Mouse (Mus musculus) urinary bladder, adult 18-20 months (tissue): ENCODE data around the gene Fam117a.
A peak's percentile ranks its signal among the peaks of the same experiment; 100 is the strongest.

ENCODE experiments used
- DNase-seq, 2 experiments: peaks; one replicate each; pipeline ENCODE4 v3.0.0; 2022; ENCODE audit warnings: low spot score in 2 of 2, mixed read lengths in 2 of 2

The Fam117a gene

GRCm38 (mm10) chr11:95330662-95331061, 6.2 kb upstream of the Fam117a start:
- no peak for DNase-seq

- no peak for DNase-seq
These were observed 3.6 kb upstream of the Fam117a start for GRCm38 (mm10) chr11:95333209-95333608.

DNA sequence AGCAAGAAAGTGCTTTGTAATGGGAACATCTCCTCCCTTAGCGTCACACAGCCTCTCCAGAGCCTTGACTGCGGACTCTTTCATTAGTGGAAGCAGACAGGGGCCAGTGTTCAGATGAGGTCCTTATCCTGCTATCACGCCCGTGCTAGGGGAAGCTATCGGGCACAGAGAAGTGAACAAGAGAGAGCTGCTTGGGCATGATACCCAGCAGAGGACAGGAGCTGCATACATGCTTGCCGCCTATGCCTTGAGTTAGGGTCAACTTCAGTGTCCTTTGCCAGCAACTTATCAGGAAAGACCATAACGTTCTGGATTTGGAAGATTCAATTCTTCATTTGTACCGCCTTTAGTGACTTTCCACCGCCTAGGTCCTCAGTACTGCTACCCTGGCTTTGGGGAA, 3.0 kb upstream of the Fam117a start:
- no peak for DNase-seq

GRCm38 (mm10) chr11:95334448-95335060, 2.3 kb upstream of the Fam117a start:
- DNase-seq = no peak

GRCm38 (mm10) chr11:95337129-95337813, 453 bp downstream of the Fam117a start:
- peak; percentile 49 to 51 for DNase-seq

DNA sequence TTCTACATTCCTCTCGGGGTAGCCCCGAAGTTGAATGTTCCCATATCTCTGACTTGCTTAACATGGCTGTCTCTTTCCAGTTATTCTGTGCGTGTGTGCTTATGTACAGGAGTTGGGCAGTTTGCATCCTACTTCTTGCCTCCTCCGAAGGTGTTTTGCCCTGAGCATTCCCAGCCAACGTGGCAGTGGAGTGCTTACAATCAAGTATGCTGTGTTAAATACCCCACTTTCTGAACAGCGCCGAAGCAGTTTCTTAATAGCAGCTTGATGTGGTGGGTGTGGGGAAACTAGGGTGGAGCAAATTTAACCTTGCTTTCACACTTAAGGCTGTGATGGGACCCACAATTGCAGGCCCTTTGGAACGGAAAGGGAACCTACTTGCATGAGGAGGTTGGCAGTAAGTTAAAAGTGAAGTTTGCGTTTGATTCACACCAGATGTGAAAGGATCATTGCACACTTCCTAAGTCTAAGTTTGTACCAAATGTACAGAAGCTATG, 1.1 kb downstream of the Fam117a start:
- no peak for DNase-seq

- DNase-seq = no peak
These were observed 2.7 kb downstream of the Fam117a start for GRCm38 (mm10) chr11:95339471-95340021.

- no peak for DNase-seq
These were observed 3.4 kb downstream of the Fam117a start for GRCm38 (mm10) chr11:95340259-95340658.

DNA sequence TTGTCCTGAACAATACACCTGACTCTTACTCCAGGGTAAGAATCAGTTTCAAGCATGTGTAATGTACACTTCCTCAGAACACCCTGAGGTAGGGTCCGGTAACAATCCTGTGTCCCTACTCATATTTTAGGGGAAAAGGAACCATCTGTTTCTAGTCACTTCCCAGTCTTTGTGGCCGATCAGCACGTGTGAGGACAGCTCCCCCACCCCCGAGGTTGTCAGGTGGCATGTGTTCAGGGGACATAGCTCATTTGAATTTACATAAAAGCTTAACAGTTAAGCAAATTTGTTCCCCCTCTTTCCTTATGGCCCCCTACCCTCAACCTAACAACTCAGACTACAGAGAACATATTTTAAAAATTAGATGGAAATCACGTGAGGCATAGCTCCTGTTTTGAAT, 3.8 kb downstream of the Fam117a start:
- no peak for DNase-seq

DNA sequence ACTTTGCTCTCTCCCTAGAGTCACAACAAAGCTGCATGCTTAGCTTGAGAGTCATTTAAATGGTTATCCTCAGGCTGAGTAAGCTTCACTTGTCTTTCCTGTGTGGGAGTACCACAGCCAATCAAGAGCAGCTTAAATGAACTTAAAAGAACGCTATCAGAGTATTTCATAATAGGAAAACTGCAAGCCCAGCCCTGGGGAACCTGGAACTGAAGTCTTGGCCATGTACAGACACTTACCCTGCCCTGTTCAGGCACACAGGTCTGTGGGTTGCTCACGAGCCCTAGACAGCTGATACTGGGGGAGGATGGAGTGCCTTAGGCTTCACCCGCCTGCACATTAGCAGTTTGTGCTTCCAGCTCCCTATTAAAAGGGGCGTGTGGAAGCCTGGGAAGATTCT, 6.4 kb downstream of the Fam117a start:
- no peak for DNase-seq

DNA sequence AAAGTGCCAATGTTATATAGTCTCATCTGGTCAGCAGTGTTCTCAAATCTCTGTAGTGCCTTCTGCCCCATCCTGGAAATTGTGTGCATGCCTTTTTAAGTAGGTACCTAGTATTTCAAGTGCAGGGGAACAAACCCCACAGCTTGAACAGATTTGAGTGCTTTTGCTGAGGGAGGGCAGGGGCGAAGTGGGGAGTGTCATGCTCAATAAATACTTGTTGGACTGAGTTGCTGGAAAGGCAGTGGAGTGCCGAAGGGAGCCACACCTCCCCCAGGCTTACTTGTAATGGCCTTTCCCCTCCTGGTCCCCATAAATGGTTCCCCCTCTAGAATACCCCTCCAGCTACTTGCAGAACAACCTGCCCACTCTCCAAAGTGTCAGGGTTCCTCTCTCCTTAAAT, 7.4 kb downstream of the Fam117a start:
- DNase-seq = no peak

GRCm38 (mm10) chr11:95350289-95350688, 13.5 kb downstream of the Fam117a start:
- DNase-seq = no peak

GRCm38 (mm10) chr11:95350960-95351359, 14.1 kb downstream of the Fam117a start:
- DNase-seq = no peak

GRCm38 (mm10) chr11:95352686-95353085, 15.9 kb downstream of the Fam117a start:
- DNase-seq = no peak

- no peak for DNase-seq
These were observed 16.4 kb downstream of the Fam117a start for GRCm38 (mm10) chr11:95353226-95353625.

DNA sequence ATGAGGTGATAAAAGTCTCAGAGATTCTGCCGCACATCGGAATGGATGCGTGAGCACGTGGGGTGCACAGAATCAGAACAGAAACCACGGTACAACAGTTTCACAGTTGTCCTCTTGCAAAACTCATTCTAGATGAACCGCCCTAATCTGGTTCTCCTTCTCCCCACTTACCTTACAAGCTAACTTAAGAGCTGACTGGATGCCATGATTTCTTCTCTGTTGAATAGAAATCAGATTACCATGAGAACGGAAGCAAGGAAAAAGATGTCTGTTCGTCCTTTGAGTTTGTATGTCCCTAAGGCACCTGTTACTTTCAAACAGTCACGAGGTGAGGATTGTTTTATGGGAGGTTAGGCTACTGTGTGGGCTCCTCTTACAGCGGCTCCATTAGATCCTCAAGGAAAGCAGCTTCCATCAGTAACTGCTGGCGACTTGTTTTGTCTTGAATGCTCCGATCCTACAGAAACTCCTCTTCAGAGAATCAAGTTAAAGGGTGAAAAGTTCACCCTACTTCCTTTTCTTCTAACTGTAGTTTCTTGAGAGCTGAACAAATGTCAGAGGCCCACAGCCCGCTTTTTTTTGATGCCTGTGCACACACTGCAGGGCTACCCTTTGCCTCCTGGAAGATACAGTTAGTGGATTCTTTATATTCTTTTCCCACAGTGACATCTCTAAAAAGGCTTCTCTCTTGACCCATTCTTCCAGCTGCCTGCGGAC, 17.6 kb downstream of the Fam117a start:
- no peak for DNase-seq

DNA sequence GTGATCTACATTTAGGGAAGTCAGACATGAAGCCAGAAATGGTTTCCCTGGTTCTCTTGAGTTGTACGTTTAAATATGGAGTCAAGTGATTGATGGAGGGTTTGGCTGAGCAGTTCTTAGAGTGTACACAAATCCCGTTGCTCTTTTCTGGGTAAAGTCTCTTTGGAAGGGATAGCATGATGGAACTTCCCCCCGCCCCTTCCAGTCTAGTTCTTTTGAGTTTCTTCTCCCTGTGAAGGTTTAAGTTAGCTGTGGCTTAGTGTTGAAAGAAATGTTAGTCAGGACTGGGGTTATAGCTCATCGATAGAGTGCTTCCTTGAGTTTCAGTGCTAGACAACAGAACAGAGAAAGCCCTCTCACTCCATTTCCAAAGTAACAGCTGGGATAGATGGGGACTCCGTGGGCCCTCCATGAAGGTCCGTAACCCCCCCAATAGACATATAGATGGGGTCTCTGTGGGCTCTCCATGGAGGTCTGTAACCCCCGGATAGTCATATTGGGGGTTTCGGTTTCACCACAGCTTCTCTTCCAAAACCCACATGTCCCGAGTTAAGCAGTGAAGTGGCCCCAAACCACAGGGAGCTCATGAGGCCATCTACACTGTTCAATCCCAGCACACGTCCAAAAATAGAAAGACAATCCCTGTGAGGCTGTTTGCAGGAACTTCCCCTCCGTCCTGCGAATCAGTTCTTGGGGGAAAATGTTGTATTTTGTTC, 18.3 kb downstream of the Fam117a start:
- DNase-seq = no peak

GRCm38 (mm10) chr11:95355661-95356011, 18.8 kb downstream of the Fam117a start:
- DNase-seq = no peak

DNA sequence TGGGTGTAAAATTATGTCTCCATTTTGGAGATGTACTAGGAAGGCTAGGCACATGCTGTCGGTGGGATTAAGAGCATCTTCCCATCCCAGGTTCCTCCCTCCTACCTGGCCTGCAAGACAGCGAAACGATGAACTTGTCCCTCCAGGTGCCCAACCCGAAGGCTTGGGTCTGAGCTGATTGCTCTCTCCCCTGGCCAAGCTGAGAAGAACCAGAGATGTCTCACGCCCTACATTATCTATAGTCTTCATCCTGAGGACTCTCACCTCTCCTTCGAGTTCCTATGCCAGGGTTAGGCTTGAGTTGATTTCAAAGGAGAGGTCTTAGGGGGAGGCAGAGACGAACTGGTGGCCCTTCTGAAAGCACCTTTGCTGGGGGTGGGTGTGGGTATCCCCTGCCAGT, 19.2 kb downstream of the Fam117a start:
- no peak for DNase-seq

GRCm38 (mm10) chr11:95356469-95357273, 19.9 kb downstream of the Fam117a start:
- DNase-seq = no peak

DNA sequence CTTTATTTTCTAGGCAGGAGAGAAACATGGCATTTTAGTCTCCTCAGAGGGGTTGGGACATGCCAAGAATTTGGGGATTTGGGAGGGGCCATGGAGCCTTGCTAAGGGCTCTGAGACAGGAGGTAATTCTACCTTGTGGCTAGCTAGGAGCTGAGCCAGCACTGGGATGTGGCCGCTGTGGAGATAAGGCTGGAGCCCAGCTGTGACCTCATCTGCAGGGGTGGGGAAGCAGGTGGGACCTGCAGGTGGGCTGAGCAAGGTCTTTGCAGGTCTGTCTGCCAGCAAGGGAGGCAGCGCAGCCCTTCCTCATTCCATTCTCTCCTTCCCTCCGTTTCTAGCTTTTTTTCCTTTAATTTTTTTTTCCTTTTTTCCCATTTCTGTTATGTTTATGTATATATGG, 21.4 kb downstream of the Fam117a start:
- no peak for DNase-seq
